Mouse (Mus musculus) E14TG2a.4 (cell line): ENCODE measurements at regions not wholly inside any gene's neighbourhood (a gene's known extent, or its start where the extent isn't known, plus 50 kb on each side); places are given as distances from the start of the nearest gene placed in this dataset.
A peak's percentile ranks its signal among the peaks of the same experiment; 100 is the strongest.

Source experiments
- CTCF ChIP-seq: conservative IDR thresholded peaks from 2 replicates; pipeline ENCODE4 v1.5.1; 2014; ENCODE audit warnings: low read length
- NANOG ChIP-seq: IDR thresholded peaks from 2 replicates; pipeline ENCODE4 v1.6.1; 2014; ENCODE audit warnings: borderline replicate concordance, low read length, mixed read lengths
- POU5F1 ChIP-seq: IDR thresholded peaks from 2 replicates; pipeline ENCODE4 v1.6.1; 2014; ENCODE audit warnings: low read length, borderline replicate concordance

- TF ChIP-seq CTCF = peak; percentile 17
- no peak for TF ChIP-seq NANOG
- no peak for TF ChIP-seq POU5F1
These were observed 100.0 kb upstream of the Ifngr1 start for GRCm38 (mm10) chr10:19491513-19492380.
